Mouse (Mus musculus) cerebellum, adult 2 months (tissue): ENCODE data around the gene Cyp2r1.

ENCODE experiments used
- CTCF ChIP-seq: fragments of 200-500 bp; IDR thresholded peaks from 2 replicates; pipeline ENCODE4 v1.5.1; 2011; ENCODE audit warnings: low read depth, mild to moderate bottlenecking, control low read depth, low read length, moderate library complexity, borderline replicate concordance; ENCODE audit not compliant: insufficient read depth
- POLR2A ChIP-seq: fragments of 200-500 bp; IDR thresholded peaks from 2 replicates; pipeline ENCODE4 v1.6.1; 2011; ENCODE audit warnings: low read length, control low read depth, borderline replicate concordance; ENCODE audit not compliant: insufficient read depth

DNA sequence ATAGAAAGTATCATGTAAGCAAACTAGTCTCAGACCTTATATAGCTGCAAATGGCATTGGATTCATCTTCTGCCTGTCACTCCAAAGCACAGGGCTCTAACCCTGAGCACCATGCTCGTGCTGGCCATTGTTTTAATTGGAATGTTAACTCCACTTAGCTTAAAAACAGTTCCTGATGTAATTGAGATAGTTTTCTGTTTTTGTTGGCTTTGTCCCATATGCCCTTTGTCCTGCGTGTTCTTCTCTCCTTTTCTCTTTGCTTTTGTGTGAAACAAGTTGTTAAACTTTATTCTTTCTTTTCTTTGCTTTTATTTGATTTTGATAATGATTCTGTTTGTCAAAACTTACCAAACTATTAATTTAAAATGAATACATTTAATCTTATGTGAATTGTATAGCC is 19.7 kb upstream of the Cyp2r1 start:
- TF ChIP-seq CTCF (no peak), POLR2A (no peak)
